Mouse (Mus musculus): Measurements from ENCODE around the gene Clasp2. TPM values are rescaled to one million over a fixed set of nuclear protein-coding genes. Genes with fewer than 3 reads are reported as not detected.
"Not testable (repeated sequence)": the region's sequence is repeated elsewhere in the genome, so short reads cannot be mapped to it uniquely, and the experiment has no call there.

The Clasp2 gene
- total RNA-seq, 2 experiments from 2014 or later = 328 to 340 TPM

DNA sequence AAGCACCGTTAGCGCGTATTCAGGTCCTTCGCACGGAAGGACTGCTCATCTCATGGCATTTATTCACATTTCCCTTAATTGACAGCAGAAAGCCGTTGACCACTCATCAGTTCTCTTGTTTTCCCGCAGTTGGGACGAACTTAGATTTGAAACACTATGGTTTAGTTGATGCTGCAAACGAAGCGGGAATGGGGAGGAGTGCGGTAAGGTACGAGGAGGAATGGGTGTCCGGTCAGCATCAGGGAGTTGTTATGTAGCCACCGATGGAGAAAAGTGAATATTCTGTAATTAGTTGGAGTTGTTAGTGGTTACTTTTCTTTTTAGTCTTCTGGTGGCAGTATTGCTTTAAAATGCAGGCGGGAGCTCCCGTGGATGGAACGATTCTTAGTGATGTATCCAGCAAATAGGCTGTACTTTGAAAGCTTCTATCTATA is 1.1 kb downstream of the Clasp2 start:
- intact Hi-C loops (cut with DNase I) = loop anchor here (5.0 kb wide), 2 partner anchors 50 to 80 kb away; no protein-coding TSS in a partner anchor

DNA sequence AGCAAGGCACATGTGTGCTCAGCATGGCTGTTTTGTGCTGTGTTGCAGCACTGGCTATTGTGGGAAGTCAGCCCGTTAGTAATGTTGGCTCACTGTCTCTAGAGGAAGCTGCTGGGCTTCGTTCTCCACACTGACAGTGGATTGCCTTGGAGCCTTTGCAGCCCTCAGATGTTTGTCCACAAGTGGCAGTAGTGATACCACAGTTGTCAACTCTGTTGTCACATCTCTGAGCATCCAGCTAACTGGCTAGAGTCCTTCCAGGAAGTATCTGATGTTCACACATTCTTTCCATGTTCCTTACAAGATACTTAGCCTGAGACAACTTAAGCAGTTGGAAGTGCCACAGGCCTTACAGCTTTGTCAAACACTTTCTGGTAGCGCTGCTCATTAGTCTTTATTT is 2.0 kb downstream of the Clasp2 start:
- intact Hi-C loops (cut with DNase I) = loop anchor here (5.0 kb wide), 2 partner anchors 49 to 79 kb away; no protein-coding TSS in a partner anchor
- no peak for DNase-seq (ENCODE audit: extremely low spot score in 1 of 2, low spot score in 2 of 2)

More for the DNA sequence above, 1.1 kb downstream of the Clasp2 start:
- DNase-seq (ENCODE audit: extremely low spot score in 1 of 2, low spot score in 2 of 2) = peak in 1 of 2 experiments; percentile 28

DNA sequence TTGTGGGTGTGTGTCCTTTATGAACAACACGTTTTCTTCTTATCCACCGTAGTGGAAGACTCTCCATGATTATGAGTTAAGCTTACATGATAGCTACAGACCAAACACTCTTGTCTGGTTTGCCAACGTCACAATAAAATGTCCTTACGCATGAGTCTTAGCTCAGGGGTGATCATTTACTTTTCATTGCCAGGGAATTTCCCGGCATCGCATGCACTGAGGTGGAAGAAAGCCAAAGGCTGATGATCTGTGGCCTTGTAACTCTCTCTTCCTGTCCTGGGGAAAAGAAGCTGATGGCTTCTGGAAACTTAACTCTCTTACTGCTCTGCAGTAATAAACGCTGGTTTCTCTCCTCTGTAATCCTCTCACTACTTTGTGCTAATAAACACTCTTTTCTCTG is 8.1 kb downstream of the Clasp2 start:
- intact Hi-C loops (cut with DNase I) = no loop called here
- DNase-seq (ENCODE audit: extremely low spot score in 1 of 2, low spot score in 2 of 2) = no peak

DNA sequence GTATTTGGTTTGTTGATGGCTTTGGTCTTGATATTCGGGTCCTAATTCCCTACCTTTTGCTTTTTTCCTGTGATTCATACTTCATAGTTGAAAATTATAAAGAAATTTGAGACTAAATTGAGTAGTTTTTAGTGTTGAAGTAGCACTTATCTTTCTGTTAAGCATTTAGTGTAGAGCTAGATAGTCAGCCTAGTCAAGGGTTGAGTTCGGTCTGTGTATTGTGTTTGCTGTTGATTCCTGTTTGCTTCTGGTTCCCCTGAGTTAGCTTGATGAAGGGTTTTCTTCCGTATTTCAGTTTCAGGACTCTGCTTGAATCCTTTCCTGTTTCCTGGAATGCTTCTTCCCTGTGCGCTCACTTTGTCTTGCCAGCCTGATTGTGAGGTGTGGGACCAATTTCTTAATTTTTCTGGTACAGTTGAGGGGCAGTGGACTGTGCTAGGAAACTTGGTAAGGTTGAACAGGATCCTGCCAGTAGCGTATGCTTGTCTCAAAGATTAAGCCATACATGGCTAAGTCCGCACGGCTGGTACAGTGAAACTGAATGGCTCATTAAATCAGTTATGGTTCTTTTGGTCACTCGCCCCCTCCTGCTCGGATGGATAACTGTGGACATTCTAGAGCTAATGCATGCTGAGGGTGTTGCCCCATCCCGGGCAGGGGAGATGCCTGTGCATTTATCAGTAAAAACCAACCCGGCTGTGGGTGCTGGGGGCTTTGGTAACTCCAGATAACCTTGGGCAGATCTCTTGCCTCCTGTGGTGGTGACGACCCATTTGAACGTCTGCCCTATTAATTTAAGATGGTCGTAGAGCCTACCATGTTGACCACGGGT is 14.8 kb downstream of the Clasp2 start:
- no peak for DNase-seq (ENCODE audit: extremely low spot score in 1 of 2, low spot score in 2 of 2)
- intact Hi-C loops (cut with DNase I) = no loop called here

DNA sequence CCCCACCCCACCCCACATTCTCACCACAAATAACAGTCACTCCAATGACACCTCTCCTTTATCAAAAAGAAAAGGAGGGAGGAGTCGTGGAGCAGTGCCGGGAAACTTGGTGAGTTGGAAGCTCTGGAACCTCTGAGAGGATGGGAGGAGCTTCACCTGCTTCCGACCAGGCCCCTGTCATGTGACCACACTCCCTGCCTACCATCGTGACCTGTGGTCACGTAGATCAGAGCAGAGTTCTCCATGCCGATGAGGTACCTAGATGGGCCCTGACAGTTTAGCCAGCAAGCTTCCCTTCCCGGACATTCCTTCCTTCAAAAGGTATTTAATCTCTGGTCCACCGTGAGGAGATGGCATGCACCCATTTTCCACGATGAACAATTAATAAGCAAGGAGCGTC is 17.2 kb downstream of the Clasp2 start:
- DNase-seq (ENCODE audit: extremely low spot score in 1 of 2, low spot score in 2 of 2) = no peak
- intact Hi-C loops (cut with DNase I) = no loop called here

DNA sequence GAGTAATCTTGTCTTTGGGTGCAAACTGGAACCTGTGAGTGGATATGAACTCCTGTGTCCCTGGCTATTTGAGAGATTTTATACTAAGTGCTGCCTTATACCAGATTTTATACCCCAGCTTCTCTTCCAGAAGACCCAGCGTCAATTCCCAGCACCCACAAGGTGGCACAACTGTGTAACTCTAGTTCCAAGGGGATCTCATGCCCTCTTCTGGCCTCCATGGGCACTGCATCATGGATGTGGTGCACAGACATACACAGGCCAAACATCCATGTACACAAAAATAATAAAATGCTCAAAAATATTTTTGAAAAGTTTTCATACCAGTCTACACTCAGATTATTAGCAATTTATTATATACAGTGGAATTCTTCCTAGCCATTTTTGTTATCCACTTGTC is 18.4 kb downstream of the Clasp2 start:
- intact Hi-C loops (cut with DNase I) = no loop called here
- no peak for DNase-seq (ENCODE audit: extremely low spot score in 1 of 2, low spot score in 2 of 2)

DNA sequence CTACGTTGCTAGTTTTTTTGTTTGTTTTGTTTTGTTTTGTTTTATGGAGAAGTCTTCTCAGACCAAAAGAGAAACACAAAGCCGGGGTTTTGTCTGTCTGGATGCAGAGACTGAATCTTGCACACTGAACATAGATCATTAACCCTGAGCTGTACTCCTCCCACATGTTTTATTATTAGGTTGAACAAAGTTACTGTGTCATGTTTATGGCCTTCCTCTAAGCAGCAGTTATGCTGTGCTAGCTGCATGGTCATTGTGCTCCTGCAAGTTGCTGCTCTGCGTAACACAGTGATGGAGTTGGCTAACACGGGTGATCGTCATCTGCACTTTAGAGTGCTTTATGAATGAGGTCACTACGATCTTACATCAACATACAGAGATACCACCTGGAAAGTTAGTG is 21.1 kb downstream of the Clasp2 start:
- intact Hi-C loops (cut with DNase I) = no loop called here
- DNase-seq (ENCODE audit: extremely low spot score in 1 of 2, low spot score in 2 of 2) = no peak

DNA sequence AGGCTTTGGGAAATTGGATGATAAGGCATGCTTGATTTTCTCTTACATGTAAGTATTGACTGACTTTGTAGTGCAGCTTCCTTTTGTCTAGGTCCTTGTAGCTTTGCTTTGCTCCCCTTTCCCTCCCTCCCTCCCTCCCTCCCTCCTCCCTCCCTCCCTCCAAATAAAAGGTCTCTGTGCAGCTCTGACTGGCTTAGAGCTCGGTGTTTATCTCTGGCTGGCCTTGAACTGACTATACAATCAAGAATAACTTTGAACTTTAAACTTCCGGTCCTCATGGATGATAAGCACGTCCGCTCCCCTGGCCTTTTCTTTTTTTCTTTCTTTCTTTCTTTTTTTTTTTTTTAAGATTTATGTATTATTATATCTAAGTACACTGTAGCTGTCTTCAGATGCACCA is 21.9 kb downstream of the Clasp2 start:
- DNase-seq (ENCODE audit: extremely low spot score in 1 of 2, low spot score in 2 of 2) = no peak
- intact Hi-C loops (cut with DNase I) = no loop called here

DNA sequence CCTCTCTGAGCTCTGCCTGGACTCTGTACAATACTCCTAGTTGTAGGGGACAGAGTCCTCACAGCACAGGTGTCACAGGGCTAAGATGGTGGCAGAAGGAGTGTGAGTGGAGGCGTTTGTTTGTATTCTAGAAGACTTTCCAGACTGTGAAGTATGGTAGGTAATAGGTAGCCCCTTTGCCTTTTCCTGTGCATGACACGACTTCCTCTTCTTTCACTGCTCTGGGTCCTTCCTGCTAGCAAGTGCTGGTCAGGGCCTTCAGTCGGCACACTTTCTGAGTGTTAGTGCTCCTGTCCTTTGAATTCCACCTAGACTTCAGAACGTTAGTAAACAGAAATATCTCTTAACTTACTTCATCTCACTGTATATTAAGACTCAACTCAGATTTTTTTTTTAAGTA is 29.4 kb downstream of the Clasp2 start:
- DNase-seq (ENCODE audit: extremely low spot score in 1 of 2, low spot score in 2 of 2) = no peak
- intact Hi-C loops (cut with DNase I) = no loop called here

DNA sequence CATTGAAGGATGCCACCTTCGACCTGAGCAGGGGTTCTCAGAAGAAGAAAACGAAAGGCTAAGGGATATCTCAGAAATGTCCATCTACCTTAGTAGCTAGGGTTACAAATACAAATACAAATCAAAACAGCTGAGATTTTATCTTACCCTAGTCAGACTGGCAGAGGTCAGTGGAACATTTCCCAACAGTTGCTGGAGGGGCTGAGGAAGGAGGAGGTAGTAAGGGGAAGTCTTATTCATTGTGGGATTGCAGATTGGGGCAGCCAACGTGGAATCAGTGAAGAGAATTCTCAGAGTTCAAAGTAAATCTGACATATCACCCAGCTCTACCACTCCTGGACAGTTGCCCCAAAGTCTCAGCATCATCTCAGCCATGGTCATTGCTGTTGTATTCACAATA is 39.6 kb downstream of the Clasp2 start:
- intact Hi-C loops (cut with DNase I) = no loop called here
- no peak for DNase-seq (ENCODE audit: extremely low spot score in 1 of 2, low spot score in 2 of 2)

DNA sequence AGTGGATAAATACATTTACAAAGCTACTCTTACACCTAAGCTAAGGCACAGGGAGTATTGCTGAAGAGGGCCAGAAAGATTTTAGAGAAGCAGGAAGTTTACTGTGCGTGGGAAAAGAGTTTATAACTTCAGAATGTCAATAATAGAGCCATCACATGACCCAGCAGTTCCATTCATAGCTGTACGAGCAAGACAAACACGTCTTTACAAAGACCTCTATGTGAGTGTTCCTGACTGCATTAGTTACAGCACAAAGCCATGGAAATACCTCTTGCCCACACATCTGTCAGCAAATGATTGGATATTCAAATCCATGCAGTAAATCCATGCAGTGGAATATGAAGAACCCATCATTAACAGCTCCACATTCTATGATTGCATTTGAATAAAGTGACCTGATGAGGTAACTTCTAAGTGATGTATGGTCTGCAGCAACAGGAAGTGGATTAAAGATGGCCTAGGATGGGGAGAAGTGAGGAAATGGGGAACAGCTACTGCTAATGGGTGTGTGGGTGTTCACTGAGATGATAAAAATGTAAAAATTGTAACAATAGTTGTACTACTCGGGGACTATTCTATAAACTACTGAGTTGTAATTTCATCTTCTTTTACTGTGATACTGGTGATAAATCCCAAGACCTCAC is 41.2 kb downstream of the Clasp2 start:
- DNase-seq (ENCODE audit: extremely low spot score in 1 of 2, low spot score in 2 of 2) = no peak
- intact Hi-C loops (cut with DNase I) = no loop called here

DNA sequence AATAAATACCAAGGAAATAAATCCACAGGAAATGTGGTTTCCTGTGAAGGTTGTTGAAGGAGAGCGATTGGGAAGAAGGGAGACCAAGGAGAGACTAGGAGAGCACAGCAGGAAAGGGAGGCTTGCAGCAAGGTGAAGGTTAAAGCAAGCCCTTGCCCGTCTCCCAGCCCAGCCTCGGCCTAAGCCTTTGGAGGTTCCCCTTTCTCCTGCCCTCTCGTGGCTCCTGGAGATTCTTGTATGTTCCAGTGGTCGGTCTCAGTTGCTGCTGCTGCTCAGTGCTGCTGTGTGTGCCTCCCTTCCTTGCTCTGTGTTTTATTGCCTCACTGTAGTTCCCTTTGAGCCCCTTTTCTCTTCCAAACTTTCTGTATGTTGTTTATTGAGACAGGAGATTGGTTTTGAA is 42.4 kb downstream of the Clasp2 start:
- DNase-seq (ENCODE audit: extremely low spot score in 1 of 2, low spot score in 2 of 2) = peak in 1 of 2 experiments; percentile 36
- intact Hi-C loops (cut with DNase I) = no loop called here

DNA sequence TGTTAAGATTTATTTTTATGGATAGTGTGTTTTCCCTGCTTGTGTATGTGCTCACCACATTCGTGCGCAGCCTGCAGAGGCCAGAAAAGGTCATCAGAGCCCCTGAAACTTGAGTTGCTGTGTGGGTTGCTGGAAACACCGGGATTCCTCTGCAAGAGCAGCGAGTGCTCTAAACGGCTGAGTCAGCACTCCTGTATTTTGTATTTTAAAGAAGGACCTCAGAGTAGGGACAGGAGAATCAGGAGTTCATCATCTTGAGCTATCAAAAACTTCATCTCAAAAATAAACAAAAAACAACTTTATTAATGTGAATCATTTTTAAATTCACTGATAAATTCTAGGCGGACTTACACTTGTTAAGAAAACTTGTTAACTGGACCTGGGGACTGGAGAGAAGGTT is 48.0 kb downstream of the Clasp2 start:
- DNase-seq (ENCODE audit: extremely low spot score in 1 of 2, low spot score in 2 of 2); intact Hi-C loops (cut with DNase I): not testable (repeated sequence)

DNA sequence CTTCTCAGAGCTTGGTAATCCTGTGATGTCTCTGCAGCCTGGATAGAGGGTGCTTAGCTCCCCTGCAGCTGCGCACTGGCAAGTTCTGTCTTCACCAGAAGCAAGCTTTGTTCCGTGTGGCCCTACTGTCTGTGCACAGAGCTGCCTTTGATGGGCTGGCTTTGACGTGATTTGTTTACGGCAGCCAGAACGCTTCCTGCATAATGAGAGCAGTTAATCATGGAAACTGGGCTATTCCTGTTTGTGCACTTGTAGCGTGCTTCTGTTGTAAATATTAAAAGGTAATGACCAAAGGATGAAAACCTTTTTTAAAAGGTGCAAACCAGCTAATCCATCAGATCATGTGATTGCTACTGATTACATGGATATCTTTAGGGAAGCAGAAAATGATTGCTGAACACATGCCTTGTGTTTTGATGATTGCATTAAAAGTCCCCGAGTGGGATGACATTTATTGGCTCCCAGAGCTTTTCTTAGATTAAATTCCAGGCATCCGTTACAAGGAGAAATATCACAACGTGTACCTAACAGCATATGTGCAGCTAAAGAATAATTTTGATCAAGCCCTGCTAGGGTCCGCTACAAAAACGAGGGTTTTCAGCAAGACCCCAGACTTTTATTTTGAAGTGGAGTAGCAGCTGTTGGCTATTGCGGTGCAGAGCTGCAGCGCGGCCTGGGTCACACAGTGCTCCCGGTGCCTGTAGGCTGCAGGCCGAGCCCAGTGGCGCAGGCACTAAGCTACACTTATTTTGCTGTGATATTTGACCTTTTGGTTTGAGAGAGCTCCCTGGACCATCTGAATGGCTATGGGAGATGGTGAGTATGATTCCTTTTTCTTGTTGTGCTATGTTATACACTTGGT is 51.6 kb downstream of the Clasp2 start:
- DNase-seq (ENCODE audit: extremely low spot score in 1 of 2, low spot score in 2 of 2) = peak; percentile 78 to 83
- intact Hi-C loops (cut with DNase I) = loop anchor here (5.0 kb wide), 1 partner anchor 51 kb away; the partner anchor contains the start of gene Clasp2

DNA sequence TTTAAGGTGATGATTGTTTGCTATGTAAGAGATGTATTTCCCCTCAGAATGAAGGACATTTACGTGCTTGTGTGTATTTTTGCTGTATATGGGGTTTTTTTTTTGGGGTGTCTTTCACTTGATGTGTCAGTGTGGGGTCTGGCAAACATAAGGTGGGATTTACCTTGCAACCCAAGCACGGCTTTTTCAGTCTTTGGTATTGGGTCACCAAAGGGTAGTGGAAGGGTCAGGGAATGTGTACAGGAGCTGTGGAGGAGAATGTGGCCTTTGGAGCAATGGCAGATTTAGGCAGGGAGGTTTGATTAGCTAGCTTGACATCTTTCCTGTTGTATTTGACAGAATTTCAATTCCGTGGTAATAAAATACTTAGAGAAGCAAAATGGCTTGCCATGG is 52.2 kb downstream of the Clasp2 start:
- intact Hi-C loops (cut with DNase I) = loop anchor here (5.0 kb wide), 1 partner anchor 51 kb away; the partner anchor contains the start of gene Clasp2
- DNase-seq (ENCODE audit: extremely low spot score in 1 of 2, low spot score in 2 of 2) = no peak

DNA sequence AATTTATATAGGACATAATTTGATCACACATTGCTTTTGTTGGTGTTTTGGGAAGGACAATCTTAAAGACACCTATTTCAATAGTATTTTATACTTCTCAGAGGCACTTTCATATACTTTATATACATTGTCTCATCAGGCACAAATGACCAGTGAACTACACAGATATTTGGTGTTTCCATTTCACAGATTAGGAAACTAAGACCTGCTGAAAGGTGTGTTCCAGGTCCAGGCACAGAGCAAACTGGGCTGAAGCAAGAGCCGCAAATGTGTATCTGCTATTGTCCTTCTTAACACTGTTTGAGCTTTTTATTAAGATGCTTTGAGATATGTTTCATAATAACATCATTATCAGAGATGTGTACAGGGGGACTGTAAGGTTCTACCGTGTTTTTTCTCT is 52.7 kb downstream of the Clasp2 start:
- DNase-seq (ENCODE audit: extremely low spot score in 1 of 2, low spot score in 2 of 2) = no peak

DNA sequence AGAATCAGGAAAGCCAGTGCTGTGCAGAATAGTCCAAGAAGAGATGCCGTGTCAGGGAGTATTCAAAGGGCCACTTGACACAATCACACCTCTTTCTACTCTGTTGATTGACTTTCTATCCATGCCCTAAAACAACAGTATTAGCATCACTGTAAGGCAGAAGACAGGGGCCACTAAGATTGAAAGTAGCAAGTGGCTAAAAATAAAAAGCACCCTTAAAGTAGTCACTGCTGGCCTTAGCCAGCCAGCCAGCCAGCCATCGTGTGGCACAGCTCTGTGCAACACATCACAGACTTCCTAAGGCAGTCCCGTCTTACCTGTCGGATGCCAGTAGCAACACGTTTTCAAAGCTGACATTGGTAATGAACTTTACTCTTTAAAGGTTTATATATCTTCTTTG is 55.9 kb downstream of the Clasp2 start:
- no peak for DNase-seq (ENCODE audit: extremely low spot score in 1 of 2, low spot score in 2 of 2)
- intact Hi-C loops (cut with DNase I) = no loop called here

More for the DNA sequence above, 52.7 kb downstream of the Clasp2 start:
- intact Hi-C loops (cut with DNase I) = loop anchor here (5.0 kb wide), 1 partner anchor 52 kb away; the partner anchor contains the start of gene Clasp2

DNA sequence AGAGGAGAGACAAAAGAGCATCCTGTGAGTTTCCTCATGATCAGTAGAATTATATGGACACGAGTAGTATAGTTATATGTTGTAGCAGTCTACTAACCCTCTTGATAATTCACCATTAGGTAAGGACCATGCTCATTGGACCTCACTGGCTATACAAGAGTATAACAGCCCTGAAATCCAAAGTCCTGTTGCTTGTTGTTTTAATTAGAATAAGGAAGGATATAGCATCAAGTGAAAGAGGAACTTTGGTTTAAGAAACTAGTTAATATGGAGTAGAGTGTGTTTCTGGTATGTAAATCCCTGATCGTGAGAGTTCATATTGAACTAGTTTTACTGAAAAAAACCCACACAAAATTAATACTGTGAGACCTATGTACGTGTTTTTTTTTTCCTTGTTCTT is 59.4 kb downstream of the Clasp2 start:
- intact Hi-C loops (cut with DNase I) = no loop called here
- DNase-seq (ENCODE audit: extremely low spot score in 1 of 2, low spot score in 2 of 2) = no peak

DNA sequence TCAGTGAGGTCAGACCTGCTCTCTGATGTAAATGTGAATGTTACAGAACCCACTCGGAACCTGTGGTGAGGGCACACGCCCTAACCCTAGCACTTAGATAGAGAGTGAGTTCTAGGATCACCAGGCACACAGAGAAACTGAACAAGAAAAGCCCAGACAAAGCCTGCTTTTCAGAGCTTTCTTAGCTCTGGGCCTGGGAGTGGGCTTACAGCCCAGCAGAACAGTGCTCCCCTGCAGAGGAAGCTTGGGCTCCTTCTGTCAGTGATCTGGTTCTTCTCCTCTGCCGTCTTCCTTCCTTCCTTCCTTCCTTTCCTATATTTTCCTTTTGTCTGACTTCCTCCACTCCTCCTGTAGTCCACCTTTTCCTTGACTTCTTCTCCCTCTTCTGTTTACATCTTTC is 61.5 kb downstream of the Clasp2 start:
- intact Hi-C loops (cut with DNase I) = no loop called here
- DNase-seq (ENCODE audit: extremely low spot score in 1 of 2, low spot score in 2 of 2) = no peak

All from left cerebral cortex, postnatal 10 days (tissue).